Mouse (Mus musculus): Measurements from ENCODE around the gene Rcan2.

GRCm38 (mm10) chr17:43969943-43970342 lies 168.8 kb downstream of the Rcan2 start:
- TF ChIP-seq CTCF (IDR thresholded peaks at IDR 0.05; ENCODE audit: low read depth, low read length) (no peak), POLR2A (IDR thresholded peaks at IDR 0.05; ENCODE audit: extremely low read depth, insufficient read depth, low read length) (no peak)
